Mouse (Mus musculus): ENCODE results near the gene B3gat1.
A peak's percentile ranks its signal among the peaks of the same experiment; 100 is the strongest.

Gene B3gat1

GRCm38 (mm10) chr9:26776122-26776902 is 42.8 kb downstream of the B3gat1 start:
- peak; percentile 82 for ATAC-seq (ENCODE audit: low TSS enrichment)

GRCm38 (mm10) chr9:26778421-26778820 is 44.9 kb downstream of the B3gat1 start:
- no peak for ATAC-seq (ENCODE audit: low TSS enrichment)

- peak; percentile 86 for ATAC-seq (ENCODE audit: low TSS enrichment)
Observed at GRCm38 (mm10) chr9:26783414-26783975, 50.0 kb downstream of the B3gat1 start.

GRCm38 (mm10) chr9:26792829-26793228 is 59.3 kb downstream of the B3gat1 start:
- ATAC-seq (ENCODE audit: low TSS enrichment): no peak

- ATAC-seq (ENCODE audit: low TSS enrichment): no peak
Observed at GRCm38 (mm10) chr9:26798205-26798604, 64.7 kb downstream of the B3gat1 start.

GRCm38 (mm10) chr9:26798731-26799130 is 65.2 kb downstream of the B3gat1 start:
- ATAC-seq (ENCODE audit: low TSS enrichment): no peak

GRCm38 (mm10) chr9:26800357-26800756 is 66.8 kb downstream of the B3gat1 start:
- ATAC-seq (ENCODE audit: low TSS enrichment): no peak

GRCm38 (mm10) chr9:26804321-26804720 is 70.8 kb downstream of the B3gat1 start:
- no peak for ATAC-seq (ENCODE audit: low TSS enrichment)

GRCm38 (mm10) chr9:26805935-26806666 is 72.6 kb downstream of the B3gat1 start, which contains the start of gene Glb1l2:
Gene Glb1l2, minus strand, starts transcription at chr9:26806468.
- peak; percentile 98 for ATAC-seq (ENCODE audit: low TSS enrichment)

- no peak for ATAC-seq (ENCODE audit: low TSS enrichment)
Observed at GRCm38 (mm10) chr9:26808735-26809134, 75.2 kb downstream of the B3gat1 start.

All from frontal cortex, adult (tissue).